Mouse (Mus musculus): ENCODE measurements around the gene Tra2a.
"Not testable (repeated sequence)": the region's sequence is repeated elsewhere in the genome, so short reads cannot be mapped to it uniquely, and the experiment has no call there.

The Tra2a gene

GRCm38 (mm10) chr6:49263847-49264243, at the start of gene Tra2a:
TSS of gene Tra2a (minus strand) at chr6:49264033.
- DNase-seq (ENCODE audit: low read depth): peak; percentile 95

- no peak for DNase-seq (ENCODE audit: low read depth)
Observed at GRCm38 (mm10) chr6:49298286-49298685, 34.5 kb upstream of the Tra2a start.

- DNase-seq (ENCODE audit: low read depth): peak; percentile 75
Observed at GRCm38 (mm10) chr6:49282122-49282521, 18.3 kb upstream of the Tra2a start.

GRCm38 (mm10) chr6:49280942-49281341, 17.1 kb upstream of the Tra2a start:
- DNase-seq (ENCODE audit: low read depth): no peak

GRCm38 (mm10) chr6:49275296-49275695, 11.5 kb upstream of the Tra2a start:
- no peak for DNase-seq (ENCODE audit: low read depth)

- DNase-seq (ENCODE audit: low read depth): no peak
Observed at GRCm38 (mm10) chr6:49274416-49275091, 10.7 kb upstream of the Tra2a start.

- DNase-seq (ENCODE audit: low read depth): no peak
Observed at GRCm38 (mm10) chr6:49273934-49274333, 10.1 kb upstream of the Tra2a start.

- no peak for DNase-seq (ENCODE audit: low read depth)
Observed at GRCm38 (mm10) chr6:49272863-49273262, 9.0 kb upstream of the Tra2a start.

- DNase-seq (ENCODE audit: low read depth): no peak
Observed at GRCm38 (mm10) chr6:49271815-49272214, 8.0 kb upstream of the Tra2a start.

GRCm38 (mm10) chr6:49269923-49270322, 6.1 kb upstream of the Tra2a start:
- DNase-seq (ENCODE audit: low read depth): peak; percentile 85

GRCm38 (mm10) chr6:49269200-49269599, 5.4 kb upstream of the Tra2a start:
- peak; percentile 79 for DNase-seq (ENCODE audit: low read depth)

GRCm38 (mm10) chr6:49267686-49268085, 3.9 kb upstream of the Tra2a start:
- DNase-seq (ENCODE audit: low read depth): peak; percentile 27

GRCm38 (mm10) chr6:49265207-49265606, 1.4 kb upstream of the Tra2a start:
- not testable (repeated sequence) for DNase-seq (ENCODE audit: low read depth)

- DNase-seq (ENCODE audit: low read depth): not testable (repeated sequence)
Observed at GRCm38 (mm10) chr6:49264446-49264845, 613 bp upstream of the Tra2a start.

- peak; percentile 76 for DNase-seq (ENCODE audit: low read depth)
Observed at GRCm38 (mm10) chr6:49263081-49263846, 569 bp downstream of the Tra2a start.

GRCm38 (mm10) chr6:49262421-49262820, 1.4 kb downstream of the Tra2a start:
- no peak for DNase-seq (ENCODE audit: low read depth)

GRCm38 (mm10) chr6:49259711-49260110, 4.1 kb downstream of the Tra2a start:
- DNase-seq (ENCODE audit: low read depth): no peak

- DNase-seq (ENCODE audit: low read depth): no peak
Observed at GRCm38 (mm10) chr6:49257880-49258279, 6.0 kb downstream of the Tra2a start.

GRCm38 (mm10) chr6:49252207-49252606, 11.6 kb downstream of the Tra2a start:
- no peak for DNase-seq (ENCODE audit: low read depth)

GRCm38 (mm10) chr6:49251199-49251598, 12.6 kb downstream of the Tra2a start:
- no peak for DNase-seq (ENCODE audit: low read depth)

- peak; percentile 64 for DNase-seq (ENCODE audit: low read depth)
Observed at GRCm38 (mm10) chr6:49247246-49247645, 16.6 kb downstream of the Tra2a start.

- DNase-seq (ENCODE audit: low read depth): no peak
Observed at GRCm38 (mm10) chr6:49242331-49242730, 21.5 kb downstream of the Tra2a start.

- DNase-seq (ENCODE audit: low read depth): no peak
Observed at GRCm38 (mm10) chr6:49241562-49241961, 22.3 kb downstream of the Tra2a start.

All from 416B (cell line).